Mouse (Mus musculus): ENCODE results near the gene Acss2. TPM values are rescaled to one million over a fixed set of nuclear protein-coding genes. Genes with fewer than 3 reads are reported as not detected.
A peak's percentile ranks its signal among the peaks of the same experiment; 100 is the strongest.
"Not testable (repeated sequence)": the region's sequence is repeated elsewhere in the genome, so short reads cannot be mapped to it uniquely, and the experiment has no call there.

Acss2 gene
- total RNA-seq, 2 experiments from 2014 or later, result 62.6 to 70.8 TPM

DNA sequence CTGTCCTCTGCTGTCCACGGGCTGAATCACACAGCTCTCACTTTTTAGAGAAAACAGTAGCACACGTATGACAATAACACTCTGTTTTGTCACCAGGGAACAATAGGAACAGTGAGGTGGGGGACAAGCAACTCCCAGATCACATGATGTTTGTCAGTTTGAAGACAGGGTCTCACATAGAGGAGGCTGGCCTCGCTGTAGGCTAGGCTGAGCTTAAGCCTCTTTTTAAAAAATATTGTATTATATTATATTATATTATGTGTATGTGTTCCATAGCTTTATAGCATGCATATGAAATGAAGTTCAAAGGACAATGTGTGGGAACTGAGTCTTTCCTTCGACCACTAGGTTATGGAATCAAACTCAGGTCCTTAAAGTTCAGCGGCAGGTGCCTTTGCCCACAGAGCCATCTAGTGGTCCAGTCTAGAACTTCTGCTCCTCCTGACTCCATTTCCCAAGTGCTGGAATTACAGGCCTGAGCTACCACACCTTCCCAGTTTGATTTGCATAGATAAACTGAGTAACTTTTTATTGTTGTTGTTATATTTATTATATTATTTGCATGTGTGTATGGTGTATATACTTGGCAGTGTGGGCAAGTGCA, 66.3 kb downstream of the Acss2 start:
- TF ChIP-seq CTCF (conservative IDR thresholded peaks at IDR 0.05), result peak; percentile 93
- H3K4me3 ChIP-seq, result no peak overlapping the region
- peak; percentile 30 to 62 for DNase-seq (ENCODE audit: low spot score in 2 of 2)
- H3K27ac ChIP-seq, result no peak overlapping the region

- no peak overlapping the region for H3K27ac ChIP-seq
- TF ChIP-seq CTCF (conservative IDR thresholded peaks at IDR 0.05), result no peak
- H3K4me3 ChIP-seq, result no peak overlapping the region
- no peak for DNase-seq (ENCODE audit: low spot score in 2 of 2)
Measured at GRCm38 (mm10) chr2:155585082-155585481, 67.3 kb downstream of the Acss2 start.

DNA sequence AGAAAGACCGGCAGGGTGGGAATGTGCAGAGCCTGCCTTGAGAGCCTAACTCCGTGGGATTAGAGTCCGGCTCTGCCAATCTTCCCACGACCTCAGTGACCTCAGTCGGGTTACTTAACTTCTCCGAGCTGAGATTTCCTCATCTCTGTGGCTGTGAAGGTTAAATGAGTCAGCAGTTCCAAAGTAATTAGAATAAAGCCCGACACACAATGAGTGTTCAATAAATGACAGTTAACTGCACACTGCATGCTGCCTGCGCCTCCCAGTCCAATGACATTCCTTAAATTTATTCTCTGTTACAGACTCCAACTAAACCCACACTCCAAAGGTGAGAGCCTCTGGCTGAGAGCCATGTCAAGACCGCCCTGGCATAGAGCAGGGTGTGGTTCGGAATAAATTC, 67.7 kb downstream of the Acss2 start:
- no peak for DNase-seq (ENCODE audit: low spot score in 2 of 2)
- no peak overlapping the region for H3K4me3 ChIP-seq
- H3K27ac ChIP-seq, result no peak overlapping the region
- TF ChIP-seq CTCF (conservative IDR thresholded peaks at IDR 0.05), result no peak

- TF ChIP-seq CTCF (conservative IDR thresholded peaks at IDR 0.05), result no peak
- Histone ChIP-seq H3K27ac (no peak overlapping the region), H3K4me3 (no peak overlapping the region)
- no peak for DNase-seq (ENCODE audit: low spot score in 2 of 2)
Measured at GRCm38 (mm10) chr2:155588136-155588535, 70.4 kb downstream of the Acss2 start.

DNA sequence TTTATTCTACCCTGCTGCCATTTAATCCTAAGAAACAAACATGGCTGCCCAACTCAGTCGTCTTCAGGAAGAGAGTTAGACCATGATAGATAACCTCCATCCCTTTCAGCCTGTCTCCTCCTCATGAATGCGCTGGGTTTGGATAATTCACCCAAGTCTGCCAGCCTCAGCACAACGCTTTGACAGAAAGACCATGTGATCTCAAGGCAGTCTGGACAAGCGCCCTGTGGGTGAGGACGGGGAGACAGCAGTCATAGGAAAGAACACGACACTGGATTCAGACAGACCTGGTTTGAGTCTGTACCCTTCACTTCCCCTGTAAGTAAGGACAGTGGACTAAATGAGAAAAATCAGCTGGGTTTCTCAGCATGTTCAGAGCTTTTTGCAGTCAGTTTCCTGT, 71.8 kb downstream of the Acss2 start:
- no peak overlapping the region for H3K4me3 ChIP-seq
- DNase-seq (ENCODE audit: low spot score in 2 of 2), result no peak
- no peak for TF ChIP-seq CTCF (conservative IDR thresholded peaks at IDR 0.05)
- H3K27ac ChIP-seq, result peak overlapping the region; percentile 12; the same call in 1 of the 2 replicates

GRCm38 (mm10) chr2:155590876-155591275, 73.1 kb downstream of the Acss2 start:
- Histone ChIP-seq H3K4me3 (no peak overlapping the region), H3K27ac (no peak overlapping the region)
- TF ChIP-seq CTCF (conservative IDR thresholded peaks at IDR 0.05), result no peak
- no peak for DNase-seq (ENCODE audit: low spot score in 2 of 2)

GRCm38 (mm10) chr2:155591676-155592075, 73.9 kb downstream of the Acss2 start:
- DNase-seq (ENCODE audit: low spot score in 2 of 2), result no peak
- Histone ChIP-seq H3K4me3 (peak overlapping the region; percentile 78), H3K27ac (peak overlapping the region; percentile 94; the same call in 1 of the 2 replicates)
- no peak for TF ChIP-seq CTCF (conservative IDR thresholded peaks at IDR 0.05)

DNA sequence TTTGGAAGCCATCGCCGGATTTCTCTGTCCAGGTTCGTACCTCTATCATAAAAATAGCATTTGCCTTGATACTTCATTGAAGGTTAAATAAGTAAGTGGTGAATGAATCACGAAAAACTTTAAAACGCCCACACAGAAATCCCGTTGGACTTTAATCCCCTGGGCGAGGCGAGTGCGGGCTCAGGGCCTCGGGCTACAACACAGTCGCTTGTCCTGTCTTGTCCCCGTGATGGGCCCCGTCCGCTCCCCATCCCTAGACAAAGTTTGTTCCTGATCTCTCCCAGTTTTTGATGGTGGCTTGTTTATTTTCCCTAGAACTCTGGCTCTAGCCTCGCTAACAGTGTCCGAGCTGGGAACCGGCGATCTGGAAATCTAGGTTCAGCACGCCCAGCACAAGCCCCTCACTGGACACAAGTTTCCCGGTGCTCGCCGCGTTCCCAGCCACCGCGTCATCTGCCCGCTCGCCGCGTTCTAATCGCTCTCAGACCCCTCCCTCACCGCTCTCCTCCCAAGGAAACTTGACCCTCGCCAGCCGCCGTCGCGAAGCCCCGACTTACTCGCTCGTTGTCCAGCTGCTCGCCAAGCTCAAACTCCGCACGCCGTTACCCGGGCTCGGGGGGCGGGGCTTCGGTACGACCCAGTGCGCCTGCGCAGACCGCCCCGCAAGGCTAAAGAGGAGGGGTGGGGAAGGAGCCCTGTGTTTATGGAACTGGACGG, 74.5 kb downstream of the Acss2 start, which contains the start of gene Gss:
Gss (minus strand) TSS at position 674 of the 717 bp plus-strand sequence.
- Histone ChIP-seq H3K4me3 (peak within 1 kb of the TSS; percentile 78), H3K27ac (peak within 1 kb of the TSS; percentile 94)
- TF ChIP-seq CTCF (conservative IDR thresholded peaks at IDR 0.05), result no peak
- DNase-seq (ENCODE audit: low spot score in 2 of 2), result peak; percentile 98 to 99

DNA sequence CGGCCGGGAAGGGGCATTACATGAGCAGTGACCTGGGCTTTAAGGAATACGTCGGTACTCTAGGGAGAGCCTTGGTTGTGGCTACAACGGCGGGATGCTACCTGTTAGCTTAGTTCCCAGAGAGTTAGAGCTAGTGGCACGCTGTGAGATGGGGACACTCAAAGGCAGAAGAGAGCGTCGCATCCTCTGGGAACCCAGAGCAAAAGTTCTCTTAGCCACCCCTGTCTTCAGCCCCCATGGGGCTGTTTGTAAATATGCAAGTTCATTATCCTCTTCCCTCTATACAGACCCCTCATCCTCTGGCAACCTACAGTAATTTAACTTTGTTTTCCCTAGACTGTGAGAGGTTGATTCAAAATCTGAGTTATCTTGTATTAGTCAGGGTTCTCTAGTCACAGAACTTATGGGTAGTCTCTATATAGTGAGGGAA, 75.1 kb downstream of the Acss2 start:
- TF ChIP-seq CTCF (conservative IDR thresholded peaks at IDR 0.05), result peak; percentile 43
- Histone ChIP-seq H3K4me3 (peak overlapping the region; percentile 78), H3K27ac (peak overlapping the region; percentile 94)
- DNase-seq (ENCODE audit: low spot score in 2 of 2), result no peak

DNA sequence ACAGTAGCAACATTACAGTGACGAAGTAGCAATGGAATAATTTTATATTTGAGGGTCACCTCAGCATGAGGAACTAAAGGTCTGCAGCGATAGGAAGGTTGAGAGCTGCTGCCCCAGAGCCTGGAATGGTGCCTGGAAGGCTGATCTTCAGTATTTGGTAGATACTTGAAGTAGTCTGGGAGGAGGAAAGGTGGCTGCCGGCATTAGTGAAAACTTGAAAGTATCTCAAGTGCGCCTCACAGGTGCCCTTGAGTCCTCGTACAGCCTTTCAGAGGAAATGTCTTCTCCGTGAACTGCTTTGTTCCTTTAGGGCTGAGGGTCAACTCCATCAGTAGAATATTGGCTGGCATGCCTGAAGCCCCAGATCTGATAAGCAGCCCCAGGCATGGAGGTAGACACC, 77.8 kb downstream of the Acss2 start:
- no peak overlapping the region for H3K27ac ChIP-seq
- DNase-seq (ENCODE audit: low spot score in 2 of 2), result no peak
- H3K4me3 ChIP-seq, result no peak overlapping the region
- no peak for TF ChIP-seq CTCF (conservative IDR thresholded peaks at IDR 0.05)

GRCm38 (mm10) chr2:155603707-155604106, 86.0 kb downstream of the Acss2 start:
- Histone ChIP-seq H3K4me3 (no peak overlapping the region), H3K27ac (no peak overlapping the region)
- no peak for DNase-seq (ENCODE audit: low spot score in 2 of 2)
- 0 out of 2 replicates have a peak, but pooled peaks have one; percentile 7 for TF ChIP-seq CTCF (conservative IDR thresholded peaks at IDR 0.05)

DNA sequence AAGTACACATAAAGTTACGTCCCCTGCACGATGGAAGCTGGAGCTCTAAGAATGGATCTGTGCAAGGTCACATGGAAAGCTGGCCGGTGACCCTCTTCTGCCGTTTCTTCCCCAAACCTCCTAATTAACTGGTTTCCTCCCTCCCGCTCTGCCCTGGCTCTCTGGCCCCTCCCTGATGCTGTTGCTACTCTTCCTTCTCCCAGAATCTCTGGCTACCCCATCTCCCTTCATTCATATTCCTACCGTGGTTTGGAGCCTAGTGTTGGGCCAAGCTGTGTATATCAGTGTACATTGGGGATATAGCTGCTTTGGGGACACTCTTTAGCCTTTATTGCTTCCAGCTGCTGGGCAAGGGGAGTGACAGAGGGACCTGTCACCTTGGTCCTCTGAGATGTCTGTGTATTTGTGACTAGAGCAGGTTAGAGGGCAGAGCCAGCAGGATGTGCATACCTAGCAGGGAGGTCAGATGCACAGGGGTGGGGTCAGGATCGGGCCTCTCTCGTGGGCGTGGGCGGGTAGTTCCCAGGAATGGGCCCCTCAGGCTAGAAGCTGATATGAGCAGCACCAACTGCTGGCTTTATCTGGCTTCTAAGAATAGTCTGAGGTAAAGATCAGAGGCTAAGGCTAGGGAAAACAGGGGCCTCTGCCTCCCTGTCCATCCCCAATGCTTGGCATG, 87.0 kb downstream of the Acss2 start:
- H3K4me3 ChIP-seq, result no peak overlapping the region
- no peak for TF ChIP-seq CTCF (conservative IDR thresholded peaks at IDR 0.05)
- H3K27ac ChIP-seq, result no peak overlapping the region
- no peak for DNase-seq (ENCODE audit: low spot score in 2 of 2)

- H3K27ac ChIP-seq; DNase-seq (ENCODE audit: low spot score in 2 of 2); H3K4me3 ChIP-seq: not testable (repeated sequence)
Measured at GRCm38 (mm10) chr2:155605236-155605589, 87.5 kb downstream of the Acss2 start.
